Mouse (Mus musculus): ENCODE data around the gene Lin28b.

Lin28b gene

DNA sequence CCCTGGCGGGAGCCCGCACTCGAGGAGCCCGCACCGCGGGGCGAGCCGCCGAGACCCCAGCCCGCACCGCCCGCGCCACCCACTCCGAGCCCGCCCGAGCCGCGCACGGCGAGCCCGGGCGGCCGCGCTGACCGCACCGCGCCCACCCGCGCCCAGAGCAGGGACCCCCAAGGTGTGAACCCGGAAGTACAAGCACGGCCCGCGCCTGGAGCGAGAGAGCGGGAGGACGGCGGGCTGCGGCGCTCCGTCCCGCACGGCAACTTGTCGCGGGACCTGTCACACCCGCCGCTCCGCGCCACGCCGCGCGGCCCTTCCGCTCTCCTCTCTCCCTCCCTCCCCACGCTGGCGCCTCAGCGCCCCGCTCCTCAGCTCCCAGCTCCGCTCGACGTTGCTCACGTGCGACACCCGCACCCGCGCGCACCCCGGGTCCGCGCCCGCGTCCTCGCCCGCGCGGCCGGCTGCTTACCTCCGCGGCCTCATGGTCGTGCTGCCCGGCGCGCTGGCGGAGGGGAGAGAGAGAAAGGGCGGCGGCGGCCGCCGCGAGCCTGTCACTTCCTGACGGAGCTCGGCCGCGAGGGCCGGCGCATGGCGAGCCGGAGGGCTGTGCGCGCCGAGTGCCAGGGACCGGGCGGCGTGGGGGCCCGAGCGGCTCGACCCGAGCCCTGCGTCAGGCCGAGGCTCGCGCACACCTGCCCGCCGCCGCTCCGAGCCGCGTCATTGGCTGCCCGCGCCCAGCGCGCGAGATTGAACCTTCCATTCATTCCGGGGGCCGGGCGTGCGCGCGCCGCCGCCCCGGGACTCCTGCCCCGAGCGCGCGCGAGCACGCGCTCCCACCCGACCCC is at the start of gene Lin28b:
Gene Lin28b, minus strand, starts transcription at position 635 of the 842 bp plus-strand sequence.
- DNase-seq: peak; percentile 69 to 71

DNA sequence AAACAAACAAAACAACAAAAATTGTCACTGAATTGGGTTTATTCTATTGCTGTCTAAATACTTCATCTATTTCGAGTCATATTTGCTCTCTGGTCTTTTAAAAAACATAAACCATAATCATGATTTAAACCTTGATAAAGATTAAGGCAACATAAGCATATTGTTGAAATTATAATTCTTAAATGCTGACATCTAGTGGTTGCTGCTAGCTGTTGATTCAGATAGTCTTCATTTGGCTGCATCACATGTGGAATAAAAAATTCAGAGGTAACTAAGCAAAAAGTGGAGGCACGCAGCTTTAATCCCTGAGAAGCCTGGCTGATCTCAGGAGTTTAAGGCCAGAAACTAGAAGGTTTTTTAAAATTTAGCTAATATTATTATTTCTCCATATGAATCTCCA is 25.6 kb upstream of the Lin28b start:
- no peak for DNase-seq

DNA sequence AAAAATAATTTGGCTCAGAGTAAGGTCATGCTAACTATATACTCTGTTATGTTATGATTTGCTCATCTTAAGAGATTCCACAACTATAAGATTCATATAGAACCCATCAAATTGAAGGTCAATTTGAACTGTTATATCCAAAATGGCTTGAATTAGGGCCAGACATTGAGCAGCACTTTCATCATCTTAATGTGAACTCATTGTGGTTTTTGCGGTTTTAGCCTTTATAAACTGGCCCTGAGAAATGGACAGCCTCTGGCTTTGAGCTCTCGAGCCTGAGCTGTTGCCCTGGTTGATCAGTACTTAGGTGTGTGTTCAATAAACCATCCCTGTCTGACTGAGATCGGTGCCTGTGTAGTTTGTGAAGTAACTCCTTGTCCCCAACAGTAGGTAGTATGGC is 24.5 kb upstream of the Lin28b start:
- DNase-seq: no peak

DNA sequence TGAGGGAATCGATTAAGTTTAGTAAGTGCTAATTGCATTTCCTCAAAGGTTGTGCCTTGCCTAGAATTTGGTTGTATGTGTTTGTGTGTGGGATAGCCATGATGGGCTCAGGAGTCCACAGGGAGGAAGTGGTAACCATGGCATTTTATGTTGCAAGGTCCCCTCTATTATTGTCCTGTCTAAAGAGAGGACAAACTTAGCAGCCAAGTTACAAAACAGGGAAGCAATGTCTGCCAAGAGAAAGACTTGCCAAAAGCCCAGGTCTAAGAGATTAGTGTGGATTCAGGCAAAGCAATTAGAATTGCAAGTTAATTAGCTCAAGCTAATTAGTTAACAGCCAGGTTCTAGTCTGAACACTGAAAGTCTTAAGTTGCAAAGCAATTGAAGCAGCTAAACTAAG is 14.1 kb upstream of the Lin28b start:
- DNase-seq: no peak

DNA sequence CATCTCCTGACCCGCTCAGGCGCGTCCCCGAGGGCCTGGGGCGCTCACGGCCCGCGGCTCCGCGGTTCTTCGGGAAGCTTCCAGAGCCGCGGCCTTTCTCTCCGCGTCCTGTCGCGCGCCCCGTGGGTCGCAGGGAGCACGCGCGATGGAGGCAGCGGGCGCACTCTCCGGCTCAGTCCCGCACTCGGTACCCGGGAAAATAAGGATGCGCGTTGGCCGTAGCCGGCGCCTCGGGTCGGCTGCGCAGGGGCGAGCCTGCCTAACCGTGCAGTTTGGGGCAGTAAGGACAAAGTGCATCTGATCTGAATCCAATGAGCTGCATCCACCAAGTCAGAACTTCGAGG is 380 bp upstream of the Lin28b start:
- no peak for DNase-seq

DNA sequence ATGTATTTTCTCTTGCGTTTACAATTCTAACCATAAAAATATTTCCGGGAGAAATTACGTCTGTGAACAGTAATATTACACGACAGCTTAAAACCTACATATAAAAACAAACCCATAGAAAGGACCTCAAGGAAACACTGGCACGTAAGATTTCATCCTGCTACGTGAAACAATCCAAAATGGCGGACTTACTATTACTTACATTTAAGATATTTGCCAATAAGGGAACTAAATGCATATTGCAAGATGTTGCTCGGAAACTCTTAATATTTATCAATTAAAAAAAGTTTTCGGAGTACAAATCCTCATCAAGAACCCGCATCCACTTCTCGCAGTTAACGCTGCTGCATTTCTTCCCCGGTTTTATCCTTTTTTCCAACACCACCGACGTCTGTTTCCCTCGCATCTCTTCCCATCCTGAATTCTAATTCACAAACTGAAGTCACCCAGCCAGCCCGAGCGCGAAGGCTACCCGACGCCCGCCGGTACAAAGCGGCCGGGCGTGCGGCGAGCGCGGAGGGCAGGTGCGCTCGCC is 902 bp downstream of the Lin28b start:
- no peak for DNase-seq

DNA sequence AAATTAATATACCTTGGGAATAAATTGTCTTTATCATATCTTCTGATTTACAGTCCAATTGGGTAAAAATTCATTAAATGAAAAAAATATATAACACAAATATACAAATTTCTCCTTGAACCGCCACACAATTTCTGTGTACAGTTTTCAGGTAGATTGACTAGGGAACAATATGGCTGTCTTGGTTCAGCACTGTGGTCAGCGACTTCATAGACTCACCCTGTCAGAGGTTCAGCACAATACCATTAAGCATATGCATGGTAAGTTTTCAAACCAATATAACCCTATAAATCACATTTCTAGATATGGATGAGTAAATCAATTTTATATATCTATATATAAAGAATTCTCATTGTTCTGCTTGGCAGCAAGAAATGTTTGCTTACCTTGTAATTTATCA is 3.0 kb downstream of the Lin28b start:
- DNase-seq: no peak

DNA sequence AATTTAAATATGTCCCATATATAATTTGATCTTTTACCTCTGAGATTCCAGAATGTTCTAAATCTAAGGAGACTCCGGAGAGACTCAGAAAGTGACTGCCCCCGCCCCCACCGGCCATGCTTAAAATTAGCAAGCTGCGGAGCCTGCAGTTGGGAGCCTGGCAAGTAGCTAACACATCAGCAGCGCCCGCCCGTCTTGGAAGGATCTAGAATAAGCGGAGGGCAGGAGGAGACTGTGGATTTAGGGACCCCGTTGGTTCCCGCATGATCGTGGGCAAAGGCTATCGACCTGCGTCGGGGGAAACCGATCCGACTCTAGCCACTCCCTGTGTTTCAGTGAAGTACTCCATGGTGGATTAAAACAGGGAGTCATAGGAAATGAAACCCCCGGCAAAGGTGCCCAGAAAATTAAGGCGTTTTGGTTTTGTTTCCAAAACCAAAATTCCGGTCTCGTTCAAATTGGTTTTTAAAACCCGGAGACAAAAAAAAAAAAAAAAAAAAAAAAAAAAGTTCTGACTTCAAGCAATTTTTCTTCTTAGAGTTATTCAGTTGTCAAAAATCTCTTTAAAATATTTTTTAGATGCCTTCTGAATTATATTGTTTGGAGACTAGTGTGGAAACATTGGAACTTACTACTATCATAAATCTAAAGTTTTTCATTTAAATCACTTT is 12.4 kb downstream of the Lin28b start:
- DNase-seq: peak; percentile 51 to 55

DNA sequence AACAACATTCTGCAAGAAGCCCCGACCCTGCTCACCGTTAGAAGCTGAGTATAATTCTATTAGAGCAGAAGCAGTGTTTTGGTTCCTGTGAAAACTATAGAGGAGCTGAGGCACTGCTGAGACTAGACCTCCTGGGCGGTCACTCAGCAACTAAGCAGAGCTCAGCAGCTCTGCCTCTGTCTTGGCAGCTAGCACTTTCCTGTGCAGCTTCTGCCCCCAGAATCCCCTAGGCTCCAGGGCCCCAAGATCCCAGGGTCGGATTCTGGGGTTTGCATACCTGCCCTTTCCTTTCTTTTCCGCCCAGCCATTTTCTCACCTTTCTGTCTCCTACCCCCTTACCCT is 13.1 kb downstream of the Lin28b start:
- peak in 1 of 2 experiments; percentile 13 for DNase-seq

DNA sequence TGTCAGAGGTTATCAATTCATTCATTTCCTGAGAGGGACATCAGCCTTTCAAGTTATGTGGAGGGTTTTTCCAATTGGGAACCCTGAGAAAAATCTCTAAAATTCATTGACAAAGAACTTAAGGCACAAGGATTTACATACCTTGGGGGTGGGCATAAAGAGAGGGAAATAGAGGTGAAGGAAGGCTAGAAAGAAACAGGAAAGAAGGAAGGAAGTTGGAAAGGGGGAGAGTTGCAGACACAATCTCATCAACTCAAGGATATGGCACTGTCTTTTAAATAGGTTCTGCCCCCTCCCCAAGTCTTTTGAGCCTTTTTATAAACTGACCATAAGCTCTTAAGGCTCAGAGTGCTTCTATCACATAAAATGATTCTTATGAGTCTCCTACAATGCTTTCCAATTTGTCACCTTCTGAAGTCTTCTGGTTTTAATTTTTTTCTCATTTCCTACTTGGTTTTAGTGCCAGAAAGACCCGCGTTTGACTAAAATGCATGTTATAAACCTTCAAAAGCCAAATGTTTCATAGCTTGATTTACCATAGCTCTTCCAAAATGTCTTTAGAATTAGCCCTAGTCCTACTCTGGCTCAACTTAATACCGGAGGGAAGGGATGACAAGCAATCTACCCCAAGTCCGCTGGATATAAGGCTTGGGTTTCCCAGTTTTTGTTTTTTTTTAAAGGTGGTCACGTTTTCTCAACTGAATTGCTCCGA is 13.6 kb downstream of the Lin28b start:
- no peak for DNase-seq

DNA sequence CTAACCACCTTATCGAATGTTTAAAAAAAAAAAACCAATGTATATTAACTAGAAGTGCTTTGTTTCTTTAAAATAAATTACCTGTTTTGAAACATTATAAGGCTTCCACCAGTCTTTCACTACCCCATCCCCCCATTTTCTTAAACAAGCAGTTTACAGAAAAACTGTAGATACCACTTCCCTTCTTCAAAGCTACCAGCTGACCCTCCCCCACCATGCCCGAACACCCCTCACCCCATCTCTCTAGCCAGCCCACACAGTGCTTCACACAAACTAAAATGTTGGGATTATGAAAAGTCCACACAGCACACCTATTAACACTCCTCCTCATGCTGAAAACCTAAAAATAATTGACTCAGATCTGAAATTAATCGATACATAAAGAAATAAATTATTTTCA is 14.9 kb downstream of the Lin28b start:
- DNase-seq: peak in 1 of 2 experiments; percentile 17

DNA sequence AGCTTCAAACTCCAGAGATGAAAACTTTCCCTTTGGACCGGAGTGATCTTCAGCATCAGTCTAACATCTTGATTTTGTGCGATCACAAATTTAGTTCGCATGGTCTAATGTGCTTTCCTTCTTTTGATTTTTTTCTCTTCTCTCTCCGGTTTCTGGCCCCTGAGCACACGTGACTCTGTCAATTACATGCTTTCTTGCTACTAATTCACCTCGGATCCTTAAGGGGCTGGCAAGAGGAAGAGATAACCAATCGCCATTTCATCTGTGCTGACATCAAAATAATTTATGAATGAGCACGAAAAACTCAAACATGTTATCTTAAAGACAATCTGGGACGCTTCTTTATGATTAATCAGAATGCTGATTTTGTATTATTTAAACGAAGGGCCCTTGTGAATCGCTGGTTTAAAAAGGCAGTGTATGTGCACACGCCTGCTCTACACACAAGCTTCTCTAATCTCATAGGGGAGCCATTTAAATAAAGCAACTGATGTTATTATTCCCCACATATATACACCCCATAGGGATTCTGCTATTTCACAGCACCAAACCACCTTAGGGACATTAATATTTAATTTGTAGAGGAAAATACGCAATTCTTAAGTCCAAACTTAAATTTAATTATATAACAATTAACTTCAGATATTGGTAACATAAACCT is 16.0 kb downstream of the Lin28b start:
- DNase-seq: no peak

DNA sequence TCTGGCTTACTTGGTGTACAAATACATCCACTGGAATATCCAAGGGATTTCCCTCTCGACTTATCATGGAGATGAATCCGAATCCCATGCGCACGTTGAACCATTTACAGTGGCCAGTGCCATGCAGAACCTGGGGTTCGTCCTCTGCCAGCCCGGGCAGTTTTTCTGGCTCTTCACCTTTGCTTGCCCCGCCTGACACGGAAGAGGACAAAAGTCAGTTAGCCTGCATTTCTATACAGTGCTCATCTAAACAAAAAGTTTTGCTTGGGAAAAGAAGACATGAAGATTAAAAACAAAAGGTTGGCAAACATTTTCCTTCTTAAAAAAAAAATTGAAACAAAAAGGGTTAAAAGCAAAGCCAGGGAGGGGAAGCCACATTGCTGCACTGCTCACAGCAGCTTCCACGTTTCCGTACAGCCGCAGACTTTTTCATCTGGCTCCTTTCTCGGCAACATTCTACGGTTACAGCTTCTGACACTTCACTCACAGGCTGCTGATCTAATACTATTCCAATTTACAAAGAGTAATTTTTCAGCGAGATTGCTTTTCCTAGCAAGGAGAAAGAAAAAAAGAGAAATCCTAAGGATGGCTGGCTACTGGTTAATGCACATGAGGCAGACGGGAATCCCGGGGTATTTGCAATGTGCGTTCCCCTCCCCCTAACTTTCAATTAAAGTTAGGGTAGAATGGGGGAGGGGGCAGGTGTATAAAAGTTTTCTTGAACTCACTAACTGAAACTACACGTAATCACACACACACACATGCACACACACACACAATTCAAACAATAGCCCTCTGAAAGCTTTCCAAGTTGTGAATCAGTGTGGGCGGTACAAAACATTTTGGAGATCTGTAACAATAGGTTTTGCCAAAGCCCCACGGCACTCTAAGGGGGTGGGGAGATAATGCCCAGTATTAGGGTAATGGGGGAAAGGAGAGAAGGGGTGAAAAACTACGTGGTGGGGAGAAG is 16.9 kb downstream of the Lin28b start:
- DNase-seq: no peak

DNA sequence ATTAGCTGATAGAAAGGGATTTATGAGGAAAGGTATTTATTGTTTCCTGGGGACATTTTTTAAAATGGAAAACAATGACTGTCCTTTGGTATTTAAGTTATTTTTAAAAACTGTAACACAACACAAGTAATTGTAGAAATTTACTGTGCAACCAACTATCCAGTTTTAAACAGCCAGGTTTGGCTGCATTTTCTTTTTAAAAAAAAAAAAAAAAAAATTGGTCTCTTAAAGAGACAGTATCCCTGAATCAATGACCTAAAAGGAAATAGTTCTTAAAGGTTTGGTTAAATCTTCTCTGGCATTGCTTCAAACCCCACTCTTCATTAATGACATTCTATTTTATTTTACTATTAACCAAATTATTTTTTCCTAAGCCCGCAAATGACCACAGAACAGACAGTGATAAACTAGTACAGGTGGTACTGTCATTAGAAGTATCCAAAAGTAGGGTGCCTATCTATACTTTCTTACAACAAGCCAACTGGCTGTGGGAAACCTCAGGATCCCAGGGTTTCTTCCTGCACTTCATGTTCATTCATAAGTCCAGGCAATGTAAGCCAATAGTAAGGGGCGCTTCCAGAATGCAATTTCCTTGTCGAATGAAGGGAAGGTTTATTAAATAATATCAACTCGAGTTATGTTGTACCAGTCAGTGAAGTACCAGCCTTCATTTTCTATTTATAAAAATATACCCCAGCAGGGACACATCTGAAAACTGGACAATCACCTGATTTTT is 17.8 kb downstream of the Lin28b start:
- DNase-seq: no peak

DNA sequence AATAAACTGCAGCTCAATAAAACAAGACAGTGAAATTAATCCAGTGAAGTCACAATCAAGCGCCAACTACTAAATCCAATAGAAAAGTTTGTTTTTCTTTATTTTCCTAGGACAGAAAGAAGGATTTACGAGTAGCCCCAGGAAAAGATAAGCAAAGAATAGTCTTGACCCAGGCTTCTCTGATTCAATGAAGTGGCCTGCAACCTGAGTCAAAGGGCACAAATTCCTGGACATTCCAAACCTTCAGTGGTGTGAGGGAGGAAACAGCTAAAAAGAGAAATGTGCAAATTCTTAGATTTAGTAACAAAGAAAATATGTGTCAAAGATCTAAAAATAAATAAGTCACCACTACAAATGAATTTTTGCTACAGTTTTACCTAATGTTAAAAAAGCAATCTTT is 27.6 kb downstream of the Lin28b start:
- DNase-seq: no peak

DNA sequence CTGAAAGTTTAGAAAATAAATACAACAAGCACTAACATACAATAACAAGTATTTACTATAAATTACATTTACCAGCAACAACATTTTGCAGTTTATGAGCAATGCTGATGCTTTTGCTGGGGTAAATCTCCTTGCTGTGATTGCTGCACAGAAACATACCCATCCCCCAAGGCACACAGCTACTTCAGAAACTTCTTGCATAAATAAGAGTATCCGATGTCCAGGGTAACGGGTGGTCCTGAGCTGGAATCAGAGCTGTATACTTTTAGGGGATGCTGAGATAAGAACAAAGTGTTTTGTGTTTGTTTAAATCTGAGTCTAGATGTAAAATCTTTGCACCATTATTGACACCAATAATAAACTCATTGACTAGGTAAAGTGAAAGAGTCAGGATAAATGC is 28.1 kb downstream of the Lin28b start:
- DNase-seq: no peak

DNA sequence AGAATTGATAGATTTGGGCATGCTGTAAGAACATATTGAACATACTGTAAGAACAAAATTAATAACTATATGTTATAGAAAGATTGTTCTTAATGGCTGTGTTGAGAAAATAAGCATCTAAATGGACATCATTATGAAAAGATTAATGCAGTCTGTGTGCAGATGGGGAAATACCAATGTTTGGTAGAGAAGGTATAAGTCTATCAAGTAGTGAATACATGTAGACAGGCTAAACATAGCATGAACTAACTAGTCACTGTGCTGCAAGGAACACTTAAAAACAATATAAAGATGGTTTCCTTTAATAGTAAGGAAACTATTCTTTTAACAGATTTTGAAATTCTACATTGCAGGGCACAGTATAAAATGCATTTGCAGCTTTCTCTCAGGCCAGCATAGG is 39.6 kb downstream of the Lin28b start:
- no peak for DNase-seq

DNA sequence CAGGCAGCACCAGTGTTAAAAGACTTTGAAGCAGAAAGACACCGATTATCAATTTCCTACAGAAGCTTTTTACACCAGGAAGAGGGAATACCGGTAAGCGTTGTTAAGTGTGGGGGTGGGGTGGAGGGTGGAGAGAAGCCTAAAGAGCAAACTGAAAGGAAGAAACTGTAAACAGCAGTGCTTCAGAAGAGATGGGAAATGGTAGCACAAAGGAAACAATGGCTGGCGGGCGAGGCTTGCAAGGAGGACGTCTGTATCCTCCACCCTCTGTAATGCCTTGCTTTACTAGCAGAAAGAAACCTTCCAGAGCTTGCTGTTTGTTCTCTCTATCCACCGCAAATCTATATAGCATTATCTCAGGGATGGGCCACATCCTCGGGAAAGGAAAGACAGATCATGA is 40.0 kb downstream of the Lin28b start:
- DNase-seq: peak in 1 of 2 experiments; percentile 3

DNA sequence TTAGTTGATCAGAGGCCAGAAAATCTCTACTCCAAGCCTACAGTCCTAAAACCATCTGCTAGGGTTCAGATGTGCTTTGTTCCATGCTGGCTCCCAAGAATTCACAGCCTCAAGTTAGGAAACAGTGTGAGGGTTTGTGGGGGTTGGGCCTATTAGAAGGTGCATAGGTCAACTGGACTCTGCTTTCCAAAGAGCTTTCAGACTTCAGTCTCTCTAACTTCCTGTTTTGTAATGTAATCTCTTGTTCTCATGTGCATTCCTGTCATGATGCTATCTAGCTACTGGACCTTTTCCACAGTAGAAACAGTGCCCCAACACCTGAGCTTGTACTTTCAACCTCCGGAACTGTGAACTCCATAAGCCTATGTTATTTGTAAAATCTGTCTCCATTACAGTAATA is 63.8 kb downstream of the Lin28b start:
- DNase-seq: no peak

DNA sequence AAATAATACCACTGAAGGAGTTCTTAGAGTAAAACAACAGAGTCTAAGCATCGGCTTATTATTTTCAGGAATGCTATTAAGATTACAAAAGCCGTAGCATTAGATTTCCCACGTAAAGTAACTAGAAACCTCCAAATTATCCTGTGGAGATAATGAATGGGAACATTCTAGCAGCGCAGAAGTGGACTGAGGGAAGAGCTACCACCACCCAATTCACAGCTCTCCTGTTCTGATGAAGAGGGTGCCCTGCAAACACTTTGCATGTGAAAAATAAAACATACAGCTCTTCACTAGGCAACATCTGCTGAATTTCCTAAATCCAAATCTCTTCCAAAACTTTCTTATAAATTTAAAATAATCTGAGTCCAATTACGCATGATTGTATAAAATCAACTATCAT is 74.1 kb downstream of the Lin28b start:
- no peak for DNase-seq

DNA sequence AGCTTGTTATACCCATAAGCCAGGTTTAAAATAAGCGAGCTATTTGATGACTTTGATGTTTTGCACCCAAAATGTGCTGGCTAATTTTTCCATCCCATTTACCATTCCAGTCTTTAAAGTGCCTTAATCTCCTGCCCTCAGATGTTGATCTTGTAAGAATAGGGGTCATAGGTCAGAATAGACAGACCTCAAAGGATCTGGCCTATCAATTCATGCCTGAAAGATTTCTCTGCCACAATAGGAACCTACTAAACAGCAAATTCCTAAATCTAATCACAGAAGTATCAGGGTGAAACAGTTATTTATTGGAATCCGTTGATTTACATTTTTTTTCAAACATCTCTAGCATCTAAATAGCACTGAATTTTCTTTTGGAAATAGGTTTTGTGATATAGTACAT is 74.5 kb downstream of the Lin28b start:
- no peak for DNase-seq

All from cerebellum, postnatal 10 days (tissue).